Mouse (Mus musculus): ENCODE measurements around the gene Zfp976. TPM values are rescaled to one million over a fixed set of nuclear protein-coding genes. Genes with fewer than 3 reads are reported as not detected.

The Zfp976 gene
- polyA plus RNA-seq, 1 experiment from 2014 or later: 2.7 TPM

Small RNA genes within 50 kb of the gene (microRNA-seq; reads per million reads assigned to microRNA genes)
- gene Gm24938: not detected

Other genes with a start within 250 kb of the Zfp976 start
- gene 4933421I07Rik, start 194.5 kb downstream of the Zfp976 start, polyA plus RNA-seq (2015; fragmentation: Nextera tagmentation; extraction: Ambion mirVana): not detected in 2 replicates
- 13.1 and 16.4 TPM in 2 replicates for gene Zfp141, start 136.8 kb downstream of the Zfp976 start, polyA plus RNA-seq (2015; fragmentation: Nextera tagmentation; extraction: Ambion mirVana)
- gene Gm21028, start 64.0 kb downstream of the Zfp976 start, polyA plus RNA-seq (2015; fragmentation: Nextera tagmentation; extraction: Ambion mirVana): not detected in 2 replicates
- 1.9 and 2.1 TPM in 2 replicates for gene Zfp977, start 50.0 kb downstream of the Zfp976 start, polyA plus RNA-seq (2015; fragmentation: Nextera tagmentation; extraction: Ambion mirVana)
- 7.3 and 7.7 TPM in 2 replicates for gene Zfp975, start 50.2 kb upstream of the Zfp976 start, polyA plus RNA-seq (2015; fragmentation: Nextera tagmentation; extraction: Ambion mirVana)
- not detected in 2 replicates for gene Gm17067, start 84.4 kb upstream of the Zfp976 start, polyA plus RNA-seq (2015; fragmentation: Nextera tagmentation; extraction: Ambion mirVana)
- gene Vmn2r62, start 150.9 kb upstream of the Zfp976 start, polyA plus RNA-seq (2015; fragmentation: Nextera tagmentation; extraction: Ambion mirVana): not detected in 2 replicates
- not detected in 2 replicates for gene Gm2381, start 224.6 kb upstream of the Zfp976 start, polyA plus RNA-seq (2015; fragmentation: Nextera tagmentation; extraction: Ambion mirVana)